Mouse (Mus musculus) small intestine, adult 2 months (tissue): ENCODE data around the gene Nap1l4.

ENCODE experiments used
- CTCF ChIP-seq: fragments of 200-500 bp; IDR thresholded peaks from 2 replicates; pipeline ENCODE4 v1.5.1; 2012; ENCODE audit warnings: low read depth, mild to moderate bottlenecking, control low read depth, inconsistent platforms, low read length, moderate library complexity, mixed read lengths; ENCODE audit not compliant: insufficient replicate concordance, insufficient read length; ENCODE audit errors: extremely low read depth
- POLR2A ChIP-seq: fragments of 200-500 bp; IDR thresholded peaks from 2 replicates; pipeline ENCODE4 v1.6.1; 2012; ENCODE audit warnings: low read depth, mild to moderate bottlenecking, control low read depth, inconsistent platforms, low read length, moderate library complexity

DNA sequence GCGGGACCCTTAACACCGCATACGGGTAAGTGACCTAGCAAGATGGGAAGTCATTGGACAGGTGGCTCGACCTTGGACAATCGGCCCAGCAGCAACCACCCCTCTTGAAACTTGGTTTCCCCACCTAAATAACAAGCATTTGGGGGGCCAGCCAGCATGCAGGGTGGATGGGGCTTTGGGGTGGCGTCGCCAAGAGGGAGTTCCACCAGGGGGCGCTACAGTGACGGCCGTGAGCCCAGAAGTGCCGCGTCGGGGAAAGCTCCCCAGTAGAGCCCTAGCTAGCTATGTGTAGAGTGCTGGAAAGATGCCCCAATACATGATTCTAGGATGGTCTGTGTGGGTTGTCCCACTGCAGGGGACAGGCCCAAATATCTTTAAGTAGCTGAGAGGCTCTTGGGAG lies 68.4 kb downstream of the Nap1l4 start:
- TF ChIP-seq POLR2A = no peak
- peak; percentile 80 for TF ChIP-seq CTCF
